Mouse (Mus musculus) bone marrow, adult 2 months (tissue): ENCODE measurements around the gene Aff3.

Experiments
- CTCF ChIP-seq: fragments of 200-500 bp; IDR thresholded peaks from 2 replicates; pipeline ENCODE4 v1.5.1; 2011; ENCODE audit warnings: low read length, control low read depth; ENCODE audit not compliant: control insufficient read depth, insufficient read depth
- POLR2A ChIP-seq: fragments of 200-500 bp; IDR thresholded peaks from 2 replicates; pipeline ENCODE4 v1.6.1; 2011; ENCODE audit warnings: low read depth, mild to moderate bottlenecking, control low read depth, low read length, borderline replicate concordance; ENCODE audit not compliant: control insufficient read depth

DNA sequence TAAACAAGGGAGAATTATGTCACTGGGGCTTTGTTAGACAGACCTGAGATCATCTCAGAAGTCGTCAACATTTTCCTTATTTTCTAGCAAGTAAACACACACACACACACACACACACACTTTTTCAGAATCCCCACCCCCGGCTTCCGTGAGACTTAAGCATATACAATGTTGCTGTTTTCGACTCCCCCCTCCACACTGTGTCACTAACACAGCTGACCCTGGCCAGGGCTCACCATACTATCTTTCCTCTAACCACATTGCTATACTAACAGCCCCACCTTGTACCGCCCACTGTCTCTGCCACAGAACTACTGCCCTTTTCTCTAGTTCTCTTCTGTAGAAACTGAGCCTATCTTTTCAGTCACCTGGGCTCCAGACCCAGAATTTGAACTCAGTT is 136.1 kb downstream of the Aff3 start:
- TF ChIP-seq CTCF, result no peak
- TF ChIP-seq POLR2A, result no peak
